Mouse (Mus musculus) lung, adult 2 months (tissue): ENCODE measurements around the gene Lyve1.

Source experiments
- CTCF ChIP-seq: fragments of 200-500 bp; IDR thresholded peaks from 2 replicates; pipeline ENCODE4 v1.5.1; 2011; ENCODE audit warnings: mild to moderate bottlenecking, low read length, control low read depth; ENCODE audit not compliant: insufficient read depth
- POLR2A ChIP-seq: fragments of 200-500 bp; IDR thresholded peaks from 2 replicates; pipeline ENCODE4 v1.6.1; 2011; ENCODE audit warnings: low read depth, mild to moderate bottlenecking, control low read depth, low read length, borderline replicate concordance; ENCODE audit errors: extremely low read depth

DNA sequence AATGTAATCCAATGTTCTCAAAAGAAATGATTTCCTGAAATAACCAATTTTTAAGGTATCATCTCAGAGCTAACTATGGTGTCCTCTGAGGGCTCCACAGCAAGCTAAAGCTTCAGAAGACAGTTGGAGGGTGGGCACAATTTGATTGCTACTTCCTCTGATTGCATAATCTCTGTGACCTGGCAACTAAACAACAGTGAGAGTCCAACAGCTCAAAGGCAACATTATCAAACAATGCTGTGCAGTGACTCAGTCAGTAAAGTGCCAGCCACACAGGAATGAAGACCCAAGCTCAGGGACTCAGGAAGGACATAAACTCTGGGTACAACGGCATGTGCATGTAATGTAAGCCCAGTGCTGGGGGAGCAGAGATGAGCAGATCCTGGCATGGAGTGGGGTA lies 30.0 kb downstream of the Lyve1 start:
- TF ChIP-seq CTCF (no peak), POLR2A (no peak)
